Mouse (Mus musculus): ENCODE data around the gene C530025M09Rik. TPM values are rescaled to one million over a fixed set of nuclear protein-coding genes. Genes with fewer than 3 reads are reported as not detected.

C530025M09Rik gene
- polyA plus RNA-seq, 3 experiments from 2014 or later = not detected

DNA sequence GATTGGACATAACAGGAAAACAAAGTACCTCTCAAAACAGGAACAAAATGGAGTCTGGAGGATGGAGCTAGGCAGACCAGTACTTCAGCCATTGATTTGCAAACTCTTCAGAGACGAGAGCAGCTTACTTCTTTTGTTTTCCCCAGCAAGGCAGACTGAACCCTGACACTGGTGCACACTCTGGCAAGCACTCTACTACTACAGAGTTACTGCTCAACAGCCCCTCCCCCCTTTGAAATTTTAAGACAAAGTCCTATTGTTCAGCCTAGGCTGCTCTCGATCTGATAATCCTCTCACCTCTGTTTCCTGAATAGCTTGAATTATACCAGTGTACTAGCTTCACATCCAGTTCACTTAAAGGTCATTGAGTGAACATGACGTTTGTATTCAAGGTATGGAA lies 32.4 kb downstream of the C530025M09Rik start:
- no peak for ATAC-seq

Other genes starting within 250 kb of the C530025M09Rik start
- under 1 TPM in 1 of 3 experiments, not detected in 2; 0.16 TPM for gene Syndig1, start 2.0 kb downstream of the C530025M09Rik start, polyA plus RNA-seq (2017; shearing (Covaris generic))